ENCODE assay signal across 10 mouse cellular contexts in genomic region chr12:73507105-73507504, GRCm38 (mm10). TPM values are rescaled to one million over a fixed set of nuclear protein-coding genes. Genes with fewer than 3 reads are reported as not detected.
DNase-seq lines count a peak whose midpoint lies in the region; ATAC-seq lines count a peak whose summit lies in the region.
"Had no signal": no experiment of that assay in that cellular context is flagged by ENCODE, and none has a peak within 500 bp of the region (broad histone marks: within the 10 kb centered on the region; RNA-seq: fewer than 3 reads in every experiment).

No protein-coding gene starts in this region.

- H3K27me3 ChIP-seq in kidney, embryonic 16.5 days (ENCODE audit: insufficient read depth, low read length) = 0 out of 2 replicates have a peak, but pooled peaks cover 5% of the 10 kb centered on the region
- no peaks in the 10 kb centered on the region for H3K27me3 ChIP-seq in embryonic facial prominence, embryonic 14.5 days (replicated peaks; ENCODE audit: control insufficient read depth, insufficient read depth, low read length)
- H3K27me3 ChIP-seq: CH12.LX had no signal

- no peak for DNase-seq in kidney, adult 8-10 months
- peak; percentile 78 for DNase-seq in embryonic facial prominence, embryonic 14.5 days (ENCODE audit: low spot score)
- DNase-seq in left cerebral cortex, adult 8-10 months (ENCODE audit: low spot score in 2 of 2) = peak; percentile 28 to 65
- DNase-seq in right cerebral cortex, postnatal 36 days (ENCODE audit: low spot score in 2 of 2) = peak; percentile 35 to 75
- no peak for DNase-seq in spleen, postnatal 4 days (ENCODE audit: low spot score in 2 of 2)
- DNase-seq: thymus, postnatal 36 days had no signal

- no peak overlapping the region for H3K27ac ChIP-seq in kidney, embryonic 16.5 days (ENCODE audit: low read length)
- peak overlapping the region; percentile 63 for H3K27ac ChIP-seq in embryonic facial prominence, embryonic 14.5 days (replicated peaks; ENCODE audit: low read depth, low read length)

- H3K9ac ChIP-seq in kidney, embryonic 16.5 days (replicated peaks; ENCODE audit: low read length) = no peak overlapping the region
- H3K9ac ChIP-seq in embryonic facial prominence, embryonic 14.5 days (ENCODE audit: low read depth, low read length) = 0 out of 2 replicates have a peak overlapping the region, but pooled peaks have one; percentile 21

- H3K9me3 ChIP-seq in kidney, embryonic 16.5 days (ENCODE audit: low read length) = no peaks in the 10 kb centered on the region
- H3K9me3 ChIP-seq in embryonic facial prominence, embryonic 14.5 days (ENCODE audit: control insufficient read depth, low read length) = no peaks in the 10 kb centered on the region

- 58% methylated on average over 14 of the region's 14 CpGs for WGBS in kidney, embryonic 16.5 days
- WGBS in embryonic facial prominence, embryonic 14.5 days = 46% methylated on average over 14 of the region's 14 CpGs

- ATAC-seq in kidney, embryonic 16.5 days (ENCODE audit: low FRiP score, low TSS enrichment) = no peak
- peak; percentile 59 for ATAC-seq in embryonic facial prominence, embryonic 14.5 days (ENCODE audit: low read depth)
- no peak for ATAC-seq in erythroid progenitor cell, adult 5-6 weeks (replicated peaks; ENCODE audit: low FRiP score, poor library complexity, severe bottlenecking)
- no peak for ATAC-seq in megakaryocyte-erythroid progenitor cell, adult 5-6 weeks (replicated peaks; ENCODE audit: low FRiP score, low TSS enrichment, poor library complexity, severe bottlenecking)

- H3K4me3 ChIP-seq in kidney, embryonic 16.5 days (ENCODE audit: low read length) = no peak overlapping the region
- H3K4me3 ChIP-seq in embryonic facial prominence, embryonic 14.5 days (ENCODE audit: low read depth, low read length) = no peak overlapping the region; the same call in 1 of the 2 replicates

- H3K4me1 ChIP-seq in kidney, embryonic 16.5 days (ENCODE audit: insufficient read depth, low read length) = peaks cover 5% of the 10 kb centered on the region; the same call in 1 of the 2 replicates
- H3K4me1 ChIP-seq in embryonic facial prominence, embryonic 14.5 days (ENCODE audit: control insufficient read depth, insufficient read depth, low read length) = peaks cover 23% of the 10 kb centered on the region

- H3K36me3 ChIP-seq in kidney, embryonic 16.5 days (ENCODE audit: insufficient read depth, low read length) = no peaks in the 10 kb centered on the region
- H3K36me3 ChIP-seq in embryonic facial prominence, embryonic 14.5 days (ENCODE audit: control insufficient read depth, insufficient read depth, low read length) = no peaks in the 10 kb centered on the region

- peak overlapping the region; percentile 8; the same call in 1 of the 2 replicates for H3K4me2 ChIP-seq in kidney, embryonic 16.5 days (replicated peaks; ENCODE audit: low read depth, low read length)
- H3K4me2 ChIP-seq in embryonic facial prominence, embryonic 14.5 days (ENCODE audit: low read depth, low read length) = peak overlapping the region; percentile 42

RNA-seq across cellular contexts. Expression of gene Tmem30b, which starts 39.1 kb away (rescaled TPM):
- 12.7 and 14.6 TPM in 2 replicates for polyA plus RNA-seq in kidney, embryonic 16.5 days (2015; fragmentation: Nextera tagmentation; extraction: Ambion mirVana)
- polyA plus RNA-seq in embryonic facial prominence, embryonic 14.5 days (2014; fragmentation: Nextera tagmentation; extraction: Ambion mirVana) = 15.6 and 16.5 TPM in 2 replicates
- total RNA-seq in left cerebral cortex, adult 8-10 months (2022) = under 1 TPM; 0.11 to 0.93 (median 0.36) TPM
- total RNA-seq in erythroid progenitor cell, adult 5-6 weeks (2015; ENCODE audit: low replicate concordance) = not detected in 2 replicates
- 0.51 TPM in 1 of 2 replicates, not detected in the other for total RNA-seq in erythroid progenitor cell, adult 5-6 weeks (2017; ENCODE audit: low replicate concordance)
- not detected in 2 replicates for total RNA-seq in megakaryocyte-erythroid progenitor cell, adult 5-6 weeks (2014; fragmentation: Nextera tagmentation)
- total RNA-seq in megakaryocyte-erythroid progenitor cell, adult 5-6 weeks (2017) = not detected in 2 replicates
- total RNA-seq: CH12.LX had no signal

Comparison
In these comparisons a context has a peak if more than half of its experiments do, and no peak if none do; other contexts are left out.
1. DNase-seq: peak in embryonic facial prominence, embryonic 14.5 days (single experiment), left cerebral cortex, adult 8-10 months (2 of 2) and right cerebral cortex, postnatal 36 days (2 of 2); none in kidney, adult 8-10 months (0 of 2) and spleen, postnatal 4 days (0 of 2).